Mouse (Mus musculus) embryonic stem cell, embryonic (primary cell): ENCODE results near the gene B3gntl1.

Experiments used
- CTCF ChIA-PET, 4 experiments: fragments of 300-600 bp in 2 of 4; fragments of 350-600 bp in 2 of 4; sonication (Branson Sonifier 250); formaldehyde crosslinking; loops; one replicate each; lab custom pipeline; 2022; ENCODE audit warnings: inconsistent platforms in 2 of 4; lab: Charles Lee
- POLR2A ChIA-PET, 4 experiments: fragments of 300-600 bp in 2 of 4; fragments of 350-600 bp in 2 of 4; sonication (Branson Sonifier 250); formaldehyde crosslinking; loops; one replicate each; lab custom pipeline; 2022; ENCODE audit warnings: antibody characterized with exemption in 4 of 4, inconsistent platforms in 1 of 4; lab: Charles Lee

B3gntl1 gene

DNA sequence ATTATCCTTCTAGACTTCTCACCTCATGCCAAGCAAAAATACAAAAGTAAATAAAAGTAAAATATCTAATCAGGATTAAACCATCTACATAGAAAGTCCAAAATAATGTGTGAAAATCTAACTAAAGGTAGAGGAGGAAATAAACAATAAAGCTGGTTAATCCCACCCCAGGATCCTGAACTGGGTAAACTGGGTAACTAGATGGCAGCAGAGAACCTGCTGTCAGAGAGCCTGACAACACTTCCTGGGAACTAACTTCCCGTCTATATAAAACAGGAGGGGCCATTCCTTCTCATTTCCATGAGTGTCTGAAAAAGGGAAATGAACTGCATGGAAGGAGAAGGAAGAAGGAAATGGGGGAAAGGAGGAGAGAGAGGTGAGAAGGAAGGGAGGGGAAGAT is 14.8 kb downstream of the B3gntl1 start:
- POLR2A ChIA-PET = interaction anchor here in 2 of 4 experiments (1.3 to 1.8 kb wide), 3 partner anchors 15 to 44 kb away, joined by 3 to 7 read pairs (median 7); partner anchors contain the start of gene B3gntl1 (in 2 of the 2)

DNA sequence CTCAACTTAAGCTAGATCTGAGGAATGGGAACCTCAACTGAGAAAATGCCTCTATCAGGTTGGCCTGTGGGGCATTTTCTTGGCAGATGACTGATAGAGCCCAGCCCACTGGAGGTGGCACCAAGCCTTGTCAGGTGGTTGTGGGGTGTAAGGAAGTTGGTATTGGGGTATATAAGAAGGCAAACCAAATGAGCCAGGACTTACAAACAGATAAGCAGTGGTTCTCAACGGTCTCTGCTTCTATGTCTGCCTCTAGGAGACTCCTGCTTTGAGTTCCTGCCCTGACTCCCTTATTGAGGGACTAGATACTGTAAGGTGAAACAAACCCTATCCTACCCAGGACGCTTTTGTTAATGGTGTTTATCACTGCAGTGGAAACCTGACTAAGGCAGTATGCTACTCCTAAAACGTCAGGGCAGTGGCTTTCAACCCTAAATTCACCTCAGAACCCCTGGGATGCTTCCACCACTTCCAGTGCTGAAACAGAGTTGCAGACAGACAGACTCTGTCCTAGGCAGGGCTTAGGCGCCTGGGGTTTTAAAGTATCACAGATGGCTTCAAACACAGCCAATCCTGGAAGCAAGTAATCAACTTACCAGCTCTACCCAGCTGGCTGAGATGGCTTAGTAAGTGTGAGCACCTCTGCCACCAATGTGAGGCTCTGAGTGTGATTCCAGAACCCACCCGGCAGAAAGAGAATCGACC is 17.0 kb downstream of the B3gntl1 start:
- CTCF ChIA-PET = no interaction called here
- POLR2A ChIA-PET = interaction anchor here in 1 of 4 experiments (1.8 kb wide), 1 partner anchor 17 kb away, joined by 7 read pairs; the partner anchor contains the start of gene B3gntl1

More for the DNA sequence above, 14.8 kb downstream of the B3gntl1 start:
- CTCF ChIA-PET = interaction anchor here in 1 of 4 experiments (0.6 kb wide), 1 partner anchor 108 kb away, joined by 3 read pairs; no protein-coding TSS in a partner anchor

DNA sequence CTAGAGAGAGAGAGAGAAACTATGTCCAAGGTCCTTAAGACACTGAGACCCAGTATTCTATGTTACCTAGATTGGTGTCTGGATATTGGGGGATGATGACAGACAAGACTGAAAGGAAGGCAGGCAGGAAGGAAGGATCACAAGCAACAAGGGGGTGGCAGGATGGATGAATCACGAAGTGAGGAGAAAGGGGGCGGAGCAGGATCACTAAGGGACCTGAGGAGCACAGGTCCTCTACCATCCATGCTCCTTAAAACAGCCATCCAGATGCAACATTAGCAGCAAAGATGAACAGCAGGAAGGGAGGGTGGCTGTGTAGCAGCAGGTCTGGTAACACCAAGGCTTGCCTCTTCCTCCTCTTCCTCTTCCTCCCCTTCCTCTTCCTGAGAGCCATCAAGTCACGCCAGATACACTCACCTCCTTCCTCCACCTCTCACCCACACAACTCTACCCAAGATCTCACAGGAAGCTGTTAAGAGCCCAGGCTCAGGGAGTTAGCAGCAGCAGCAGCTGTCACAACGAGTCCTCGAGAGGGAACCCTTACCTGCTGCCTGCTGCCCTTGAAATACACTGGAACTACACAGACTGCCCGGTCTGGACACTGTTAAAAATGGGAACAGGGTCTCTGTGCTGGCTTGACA is 17.7 kb downstream of the B3gntl1 start:
- ChIA-PET CTCF (no interaction called here), POLR2A (interaction anchor here in 2 of 4 experiments (0.7 to 0.8 kb wide), 2 partner anchors 18 to 83 kb away, joined by 3 to 6 read pairs; partner anchors contain the start of gene B3gntl1 (in 1 of the 2))

DNA sequence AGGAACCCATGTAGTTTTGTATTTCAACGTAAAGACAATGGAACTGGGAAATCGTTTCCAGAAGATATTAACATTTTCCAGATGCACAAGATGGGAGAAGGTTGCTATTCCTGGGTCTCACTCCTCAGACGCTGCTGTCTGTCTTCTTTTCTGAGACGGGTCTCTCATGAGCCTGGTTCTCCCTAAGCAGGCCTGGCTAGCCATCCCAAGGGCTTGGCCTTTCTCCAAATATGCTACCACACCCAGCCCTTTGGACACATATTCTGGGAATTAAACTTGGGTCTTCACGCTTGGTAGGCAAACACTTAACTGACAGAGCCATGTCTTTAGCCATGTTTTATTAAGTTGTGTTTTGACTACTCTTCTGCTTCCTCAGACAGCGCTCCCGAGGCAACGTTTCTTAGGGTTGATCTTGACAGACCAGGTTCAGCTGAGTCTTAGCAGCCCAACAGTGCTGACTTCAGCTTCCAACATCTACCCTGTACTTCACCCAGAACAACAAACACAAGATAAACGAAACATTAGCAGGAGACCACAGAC is 18.5 kb downstream of the B3gntl1 start:
- CTCF ChIA-PET = interaction anchor here in 1 of 4 experiments (0.5 kb wide), 1 partner anchor 28 kb away, joined by 3 read pairs; no protein-coding TSS in a partner anchor
- POLR2A ChIA-PET = interaction anchor here in 2 of 4 experiments (0.7 to 0.8 kb wide), 2 partner anchors 19 to 82 kb away, joined by 3 to 6 read pairs; partner anchors contain the start of gene B3gntl1 (in 1 of the 2)

DNA sequence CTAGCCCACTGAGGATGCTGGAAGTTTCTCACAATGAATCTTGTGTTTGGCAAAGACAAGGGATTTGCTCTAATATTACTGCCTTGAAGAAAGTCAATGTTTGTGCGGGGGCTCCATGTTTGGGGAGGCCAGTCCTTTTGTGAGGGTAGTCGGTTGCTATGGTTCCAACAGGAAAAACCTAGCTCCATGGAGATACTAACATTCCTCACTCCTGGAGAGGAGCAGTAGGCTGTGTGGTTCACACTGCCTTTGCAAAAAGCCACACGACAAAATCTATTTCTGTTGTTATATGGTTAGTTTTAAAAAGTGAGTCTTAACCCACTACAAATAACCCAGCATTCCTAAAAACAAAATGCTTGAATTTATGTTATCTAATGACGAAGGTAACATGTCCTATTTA is 19.3 kb downstream of the B3gntl1 start:
- ChIA-PET POLR2A (no interaction called here), CTCF (interaction anchor here in 2 of 4 experiments (0.5 to 0.6 kb wide), 2 partner anchors 27 to 42 kb away, joined by 3 to 4 read pairs; no protein-coding TSS in a partner anchor)

DNA sequence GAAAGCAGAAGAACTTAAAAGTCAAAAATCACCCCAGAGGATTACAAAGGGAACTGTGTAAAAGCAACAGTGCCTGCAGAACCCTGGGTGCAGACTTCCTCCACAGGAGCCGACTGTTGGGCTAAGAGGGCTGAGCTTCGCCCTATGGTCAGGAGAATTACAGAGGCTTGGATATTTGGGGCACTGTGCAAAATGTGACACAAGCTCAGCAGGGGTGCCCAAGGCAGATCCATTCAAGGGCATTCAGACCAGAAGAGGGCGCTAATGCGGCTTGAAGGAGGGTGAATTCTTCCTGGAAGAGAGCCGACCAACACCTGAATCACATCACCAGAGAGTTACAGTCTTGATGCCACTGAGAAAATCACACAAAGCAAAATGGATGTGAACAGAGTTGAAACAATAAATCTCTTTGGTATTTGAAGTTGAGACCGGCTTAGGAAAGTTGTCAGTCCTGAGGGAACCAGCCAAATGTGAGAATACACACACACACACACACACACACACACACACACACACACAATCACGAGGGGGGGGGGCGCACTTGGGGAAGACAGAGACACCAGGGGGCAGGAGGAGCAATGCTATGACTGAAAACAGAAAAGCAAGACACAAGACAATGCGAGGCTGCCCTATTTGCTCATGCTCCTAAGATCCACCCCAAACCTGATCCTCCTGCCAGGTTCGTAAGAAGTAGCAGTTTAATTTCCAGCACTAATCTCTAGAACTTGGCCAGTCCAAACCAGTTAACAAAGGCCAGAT is 20.2 kb downstream of the B3gntl1 start:
- ChIA-PET CTCF (interaction anchor here (0.6 to 1.1 kb wide), 18 partner anchors 9 to 193 kb away, joined by 3 to 5 read pairs (median 3); partner anchors contain the start of gene B3gntl1 (in 2 of the 4)), POLR2A (interaction anchor here in 3 of 4 experiments (0.6 to 1.0 kb wide), 4 partner anchors 20 to 162 kb away, joined by 3 to 6 read pairs (median 4); partner anchors contain the start of genes B3gntl1 (in 1 of the 3) and Zfp750 (in 1 of the 3))

DNA sequence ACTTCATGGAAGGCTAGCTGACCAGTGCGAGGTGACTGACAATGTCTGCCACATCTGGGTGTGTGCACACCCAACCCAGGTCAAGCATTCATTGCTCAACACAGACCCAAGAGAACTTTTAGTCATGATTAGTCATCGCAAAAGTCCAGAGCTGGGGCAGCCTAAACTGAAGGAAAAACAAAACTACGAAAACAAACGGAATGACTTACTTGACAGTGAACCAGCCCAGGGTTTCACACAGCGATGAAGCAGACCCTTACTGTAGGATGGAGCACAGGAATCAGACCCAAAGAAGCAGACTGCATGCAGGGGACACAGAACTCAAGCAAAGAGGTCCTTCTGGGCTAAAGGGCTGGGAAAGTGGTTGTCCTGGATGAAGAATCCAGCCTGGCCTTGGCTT is 21.0 kb downstream of the B3gntl1 start:
- CTCF ChIA-PET = interaction anchor here (0.6 to 1.1 kb wide), 16 partner anchors 9 to 194 kb away, joined by 3 to 5 read pairs (median 3); partner anchors contain the start of gene B3gntl1 (in 2 of the 4)
- POLR2A ChIA-PET = interaction anchor here in 3 of 4 experiments (0.6 to 1.0 kb wide), 4 partner anchors 19 to 163 kb away, joined by 3 to 6 read pairs (median 4); partner anchors contain the start of genes B3gntl1 (in 1 of the 3) and Zfp750 (in 1 of the 3)

DNA sequence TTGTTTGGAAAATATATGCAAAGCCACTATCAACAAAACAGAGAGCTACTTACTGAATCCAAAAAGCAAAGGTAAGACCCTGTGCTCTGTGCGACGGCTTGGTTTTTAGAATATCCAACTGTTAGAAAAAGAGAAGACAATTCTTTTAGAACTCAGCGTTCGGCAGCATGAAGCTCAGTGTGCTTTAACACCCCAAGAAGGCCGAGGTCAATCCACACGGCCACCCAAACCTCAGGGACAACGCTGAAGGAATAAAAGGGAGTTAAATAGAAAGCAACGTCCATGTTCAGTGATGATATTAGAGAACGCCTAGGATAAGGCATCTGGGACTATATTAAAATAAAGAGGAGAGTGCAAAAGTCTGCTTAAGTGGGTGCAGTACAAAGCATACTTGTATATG is 21.4 kb downstream of the B3gntl1 start:
- CTCF ChIA-PET = interaction anchor here in 1 of 4 experiments (0.6 kb wide), 1 partner anchor 144 kb away, joined by 4 read pairs; no protein-coding TSS in a partner anchor
- POLR2A ChIA-PET = interaction anchor here in 2 of 4 experiments (0.7 to 1.0 kb wide), 3 partner anchors 22 to 133 kb away, joined by 3 to 13 read pairs (median 3); partner anchors contain the start of genes B3gntl1 (in 1 of the 2) and Zfp750 (in 1 of the 2)

DNA sequence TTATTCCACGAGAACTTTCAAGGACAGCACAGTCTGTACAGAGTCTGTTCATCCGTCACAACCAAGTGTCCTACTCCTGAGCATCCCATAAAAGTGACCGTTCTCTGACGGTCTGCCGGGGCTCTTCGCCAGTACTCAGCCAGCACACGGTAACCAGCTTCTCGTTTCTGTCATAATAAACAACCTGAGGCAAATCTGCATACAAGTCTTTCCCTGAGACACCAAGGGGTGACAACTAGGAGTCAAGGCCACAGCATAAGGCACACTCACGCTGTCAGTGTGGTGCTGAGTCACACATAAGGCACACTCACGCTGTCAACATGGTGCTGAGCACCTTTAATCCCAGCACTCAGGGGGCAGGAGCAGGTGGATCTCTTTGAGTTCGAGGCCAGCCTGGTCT is 22.3 kb downstream of the B3gntl1 start:
- CTCF ChIA-PET = interaction anchor here in 1 of 4 experiments (1.6 kb wide), 1 partner anchor 10 kb away, joined by 4 read pairs; no protein-coding TSS in a partner anchor
- POLR2A ChIA-PET = interaction anchor here in 2 of 4 experiments (0.6 to 1.8 kb wide), 2 partner anchors 22 to 1989 kb away, joined by 4 to 6 read pairs; partner anchors contain the start of gene B3gntl1 (in 1 of the 2)

DNA sequence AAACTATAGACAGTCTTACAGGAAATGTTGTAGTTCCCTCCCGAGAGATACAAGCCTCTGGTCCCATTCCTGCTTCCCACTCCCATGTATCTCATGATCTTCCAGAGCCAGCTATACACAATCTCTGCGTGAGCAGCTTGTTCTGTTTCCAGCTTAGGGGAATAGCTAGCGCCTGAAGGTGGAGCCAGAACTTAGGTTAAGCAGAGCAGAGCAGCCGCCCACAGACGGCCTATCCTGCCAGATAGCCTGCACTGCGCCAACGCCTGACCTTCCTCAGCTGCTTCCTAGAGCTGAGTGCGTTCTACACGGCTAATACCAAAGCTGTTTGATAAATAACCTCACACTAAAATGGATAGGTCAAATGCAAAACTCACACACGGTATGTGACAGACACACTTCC is 23.1 kb downstream of the B3gntl1 start:
- ChIA-PET CTCF (interaction anchor here in 1 of 4 experiments (0.6 to 1.6 kb wide), 2 partner anchors 9 to 51 kb away, joined by 3 to 4 read pairs; partner anchors contain the start of gene Metrnl), POLR2A (interaction anchor here in 1 of 4 experiments (0.8 to 1.8 kb wide), 2 partner anchors 14 to 23 kb away, joined by 3 to 6 read pairs; partner anchors contain the start of gene B3gntl1)

DNA sequence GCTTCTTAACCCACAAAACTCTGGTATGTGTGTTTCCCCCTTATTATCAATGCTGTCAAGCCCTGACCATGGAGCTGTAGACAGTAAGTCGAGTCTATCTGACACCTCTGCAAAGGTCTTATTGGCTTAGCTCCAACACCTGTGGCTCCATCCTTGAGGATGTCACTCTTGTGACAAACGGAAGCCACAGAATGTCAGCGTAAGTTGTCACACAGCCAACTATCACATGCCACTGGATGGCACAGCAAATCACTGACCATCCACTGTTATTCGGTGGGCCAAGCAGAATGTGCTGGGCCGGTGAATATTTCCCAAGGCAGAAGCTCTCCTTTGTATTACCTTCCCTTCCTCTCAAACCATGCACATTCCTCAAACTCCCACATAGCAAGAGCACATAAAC is 24.8 kb downstream of the B3gntl1 start:
- ChIA-PET POLR2A (no interaction called here), CTCF (interaction anchor here in 1 of 4 experiments (0.5 kb wide), 1 partner anchor 17 kb away, joined by 6 read pairs; no protein-coding TSS in a partner anchor)

DNA sequence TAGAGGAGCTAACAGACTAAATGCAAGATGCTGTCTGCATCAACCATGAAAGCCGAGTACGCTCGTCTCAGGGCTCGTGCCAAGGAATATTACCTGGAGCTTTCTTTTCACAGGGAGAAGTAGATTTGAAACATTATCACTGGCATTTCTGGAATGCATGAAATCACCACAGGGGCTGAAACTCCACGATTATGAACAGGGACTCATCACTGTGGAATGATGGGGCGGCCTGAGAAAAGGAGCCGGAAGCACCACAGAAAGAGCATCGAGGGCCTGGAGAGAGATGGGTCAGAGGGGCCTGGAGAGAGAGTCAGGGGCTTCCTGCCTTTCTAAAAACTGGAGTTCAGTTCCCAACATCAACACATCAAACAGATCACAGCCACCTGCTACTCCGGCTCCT is 25.6 kb downstream of the B3gntl1 start:
- CTCF ChIA-PET = no interaction called here
- POLR2A ChIA-PET = no interaction called here

DNA sequence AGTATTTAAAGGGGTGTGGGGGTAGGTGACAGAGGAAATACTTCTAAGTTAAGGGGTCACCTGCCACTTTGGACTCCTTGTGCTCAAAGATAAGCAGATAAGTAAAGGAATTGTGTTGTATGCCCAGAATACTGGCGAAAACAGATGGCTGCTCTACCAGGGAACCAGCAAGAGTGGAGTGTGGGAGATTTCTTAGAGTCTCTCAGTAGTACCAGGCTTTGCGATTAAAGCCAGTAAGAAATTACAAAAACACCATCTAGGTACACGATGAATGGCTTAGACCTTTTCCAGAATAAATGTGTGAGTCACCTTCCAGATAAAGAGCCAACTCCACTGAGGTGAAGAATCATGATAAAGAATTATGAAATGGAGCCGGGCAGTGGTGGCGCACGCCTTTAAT is 27.6 kb downstream of the B3gntl1 start:
- CTCF ChIA-PET = no interaction called here
- POLR2A ChIA-PET = interaction anchor here in 1 of 4 experiments (0.7 kb wide), 1 partner anchor 361 kb away, joined by 3 read pairs; no protein-coding TSS in a partner anchor

DNA sequence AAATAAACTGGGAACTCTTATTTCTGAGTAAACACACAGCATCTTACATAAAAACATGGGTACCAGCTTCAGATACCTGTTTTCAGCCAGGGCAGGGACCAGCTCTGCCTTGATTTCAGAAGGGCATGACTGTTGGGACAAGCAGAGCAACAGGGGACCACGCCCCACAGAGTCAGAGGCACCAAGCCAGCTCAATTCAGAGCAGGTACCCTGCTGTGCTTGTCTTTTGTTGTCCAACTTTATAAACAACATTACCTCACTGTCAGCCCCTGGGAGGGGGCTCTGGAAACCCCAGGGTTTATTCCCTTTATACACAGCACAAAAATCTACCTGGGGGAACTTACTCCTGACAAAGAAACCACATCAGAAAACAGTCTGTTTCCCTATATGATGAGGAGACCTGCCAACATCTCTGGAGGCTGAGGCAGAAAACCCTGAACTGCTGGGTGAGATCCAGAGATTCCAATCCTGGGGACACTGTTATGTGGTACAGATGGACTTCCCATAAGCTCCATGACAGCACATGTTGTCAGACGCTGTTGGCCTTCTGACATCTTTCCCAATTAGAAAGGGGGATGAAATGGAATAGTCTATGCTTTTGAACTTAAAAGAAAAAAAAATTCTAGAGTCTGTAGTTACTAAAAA is 31.3 kb downstream of the B3gntl1 start:
- POLR2A ChIA-PET = interaction anchor here in 3 of 4 experiments (0.9 to 1.8 kb wide), 3 partner anchors 31 to 206 kb away, joined by 3 to 4 read pairs (median 3); partner anchors contain the start of gene B3gntl1 (in 2 of the 3)
- CTCF ChIA-PET = interaction anchor here in 1 of 4 experiments (1.5 kb wide), 1 partner anchor 8 kb away, joined by 4 read pairs; no protein-coding TSS in a partner anchor

DNA sequence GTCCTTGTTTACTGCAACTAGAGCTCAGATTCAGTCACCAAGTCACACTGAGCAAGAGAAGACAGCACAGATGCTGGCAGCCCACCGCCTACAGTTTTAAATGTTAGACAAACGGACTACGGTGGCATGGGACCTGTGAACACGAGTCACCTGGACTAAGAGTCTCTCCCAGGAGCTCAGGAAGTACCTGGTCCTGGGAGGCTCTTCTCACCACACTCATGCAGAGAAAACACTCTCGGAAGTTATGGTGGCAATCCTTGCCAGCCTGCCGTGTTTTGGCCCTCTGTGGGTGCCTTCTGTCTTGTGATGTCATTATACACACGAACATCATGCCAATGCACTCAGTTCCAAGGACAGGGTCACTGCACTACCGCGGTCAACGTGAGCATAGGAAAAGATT is 36.3 kb downstream of the B3gntl1 start:
- CTCF ChIA-PET = no interaction called here
- POLR2A ChIA-PET = interaction anchor here in 1 of 4 experiments (0.9 kb wide), 1 partner anchor 13 kb away, joined by 3 read pairs; no protein-coding TSS in a partner anchor

DNA sequence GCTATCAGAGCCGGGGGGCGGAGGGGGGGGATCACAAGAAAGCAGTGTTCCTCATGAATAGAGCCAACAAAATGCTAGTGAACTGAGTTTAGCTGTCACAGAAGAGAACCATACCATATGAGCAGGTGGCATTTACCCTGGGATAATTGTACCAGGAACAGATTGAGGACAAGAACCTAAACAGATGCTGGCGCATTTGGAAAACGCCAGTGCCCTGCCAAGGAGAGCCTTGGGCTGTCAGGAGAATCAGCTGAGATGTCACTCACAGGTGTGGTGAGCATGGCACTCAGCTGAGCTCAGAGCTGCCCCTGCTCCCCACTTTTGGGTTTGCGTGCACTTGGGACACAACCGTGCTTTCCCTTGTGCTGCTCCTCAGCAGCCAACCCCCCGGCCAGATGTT is 41.5 kb downstream of the B3gntl1 start:
- ChIA-PET CTCF (interaction anchor here in 1 of 4 experiments (0.5 to 0.7 kb wide), 3 partner anchors 17 to 221 kb away, joined by 3 to 9 read pairs (median 6); no protein-coding TSS in a partner anchor), POLR2A (no interaction called here)
